Comparison of ENCODE assay signal across 13 mouse cellular contexts in the genomic region with DNA sequence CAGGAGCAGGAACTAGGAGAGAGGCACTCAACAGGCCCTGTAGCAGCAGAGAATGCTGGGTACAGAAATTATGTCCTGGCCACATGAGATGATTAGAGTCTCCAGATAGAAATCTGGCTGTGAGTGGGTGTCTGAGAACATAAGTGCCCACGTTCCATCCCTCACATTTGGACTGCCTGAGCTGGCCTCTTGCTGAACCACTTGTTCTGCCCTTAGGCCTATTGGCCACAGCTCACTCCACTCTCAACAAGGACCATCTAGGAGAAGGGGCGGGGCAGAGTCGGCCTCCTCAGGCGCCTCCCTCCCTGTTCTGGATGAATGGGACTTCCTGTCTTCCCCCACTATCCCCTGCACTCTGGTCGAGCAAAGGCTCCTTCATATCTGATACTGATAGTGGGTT.
"Had no signal": no experiment of that assay in that cellular context is flagged by ENCODE, and none has a peak within 500 bp of the region (broad histone marks: within the 10 kb centered on the region; RNA-seq: fewer than 3 reads in every experiment).

No protein-coding gene starts in this region.

- ATAC-seq: midbrain, embryonic 13.5 days had no signal

- H3K4me2 ChIP-seq: limb, embryonic 13.5 days; midbrain, embryonic 13.5 days; stomach, embryonic 15.5 days had no signal

- H3K4me1 ChIP-seq: limb, embryonic 13.5 days; midbrain, embryonic 13.5 days; stomach, embryonic 15.5 days had no signal

- DNase-seq: kidney, adult 11 months; kidney, postnatal 14 days; layer of hippocampus, postnatal 36 days; left cerebral cortex, postnatal 4 days; right cerebral cortex, postnatal 14 days; thymus, adult 2 months; thymus, postnatal 36 days had no signal

- H3K36me3 ChIP-seq: stomach, embryonic 15.5 days had no signal

- H3K9ac ChIP-seq: limb, embryonic 13.5 days; liver, embryonic 14.5 days; midbrain, embryonic 13.5 days; stomach, embryonic 15.5 days had no signal

- H3K27me3 ChIP-seq: limb, embryonic 13.5 days; megakaryocyte, embryonic 14.5 days; midbrain, embryonic 13.5 days; stomach, embryonic 15.5 days had no signal

- H3K27ac ChIP-seq: limb, embryonic 13.5 days; liver, embryonic 14.5 days; macrophage; midbrain, embryonic 13.5 days; stomach, embryonic 15.5 days had no signal

- H3K4me3 ChIP-seq: limb, embryonic 13.5 days; megakaryocyte, embryonic 14.5 days; midbrain, embryonic 13.5 days; stomach, embryonic 15.5 days had no signal

- H3K9me3 ChIP-seq: limb, embryonic 13.5 days; megakaryocyte, embryonic 14.5 days; midbrain, embryonic 13.5 days; stomach, embryonic 15.5 days had no signal
